Mouse (Mus musculus): ENCODE results near the gene Fbxw11. TPM values are rescaled to one million over a fixed set of nuclear protein-coding genes. Genes with fewer than 3 reads are reported as not detected.
"Not testable (repeated sequence)": the region's sequence is repeated elsewhere in the genome, so short reads cannot be mapped to it uniquely, and the experiment has no call there.

Gene Fbxw11
- polyA plus RNA-seq, 1 experiment from 2014 or later: 36.0 TPM

- Histone ChIP-seq H3K27me3 (replicated peaks) (no peaks in the 10 kb centered on the region), H3K4me2 (no peak overlapping the region), H3K9ac (no peak overlapping the region), H3K36me3 (peaks cover 46% of the 10 kb centered on the region), H3K4me1 (peaks cover 11% of the 10 kb centered on the region; the same call in 1 of the 2 replicates), H3K9me3 (replicated peaks) (no peaks in the 10 kb centered on the region), H3K27ac (no peak overlapping the region), H3K4me3 (no peak overlapping the region)
- no peak for ATAC-seq
- 48% methylated on average over 11 of the region's 11 CpGs for WGBS (ENCODE audit: insufficient replicate concordance)
Measured at GRCm38 (mm10) chr11:32615561-32615960, 27.0 kb upstream of the Fbxw11 start.

- H3K9ac ChIP-seq: no peak overlapping the region
- no peak overlapping the region for H3K27ac ChIP-seq
- no peak for ATAC-seq
- H3K4me1 ChIP-seq: peaks cover 11% of the 10 kb centered on the region; the same call in 1 of the 2 replicates
- no peak overlapping the region for H3K4me3 ChIP-seq
- H3K9me3 ChIP-seq (replicated peaks): no peaks in the 10 kb centered on the region
- H3K36me3 ChIP-seq: peaks cover 41% of the 10 kb centered on the region
- no peak overlapping the region for H3K4me2 ChIP-seq
- WGBS (ENCODE audit: insufficient replicate concordance): 73% methylated on average over 6 of the region's 6 CpGs
- H3K27me3 ChIP-seq (replicated peaks): no peaks in the 10 kb centered on the region
Measured at GRCm38 (mm10) chr11:32616091-32616490, 26.4 kb upstream of the Fbxw11 start.

DNA sequence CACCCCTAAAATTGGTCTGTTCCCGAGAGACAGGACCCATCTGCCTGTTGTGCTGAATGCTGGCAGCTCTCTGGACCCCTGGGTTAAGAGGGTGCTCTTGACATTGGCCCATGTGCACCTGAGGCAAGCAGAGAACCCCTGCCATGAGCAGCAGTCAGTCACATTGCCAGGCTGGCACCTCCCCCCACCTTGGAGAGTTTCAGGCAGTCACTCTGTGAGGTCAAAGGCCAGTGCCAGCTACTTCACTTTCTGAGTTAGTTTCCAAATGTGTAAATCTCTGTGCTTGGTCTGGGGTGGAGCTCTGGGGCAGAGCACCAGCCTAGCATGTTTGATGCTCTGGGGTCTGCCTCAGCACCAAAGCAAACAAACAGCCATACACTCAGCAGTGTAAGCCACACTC is 24.5 kb upstream of the Fbxw11 start:
- Histone ChIP-seq H3K27ac (no peak overlapping the region), H3K9ac (no peak overlapping the region), H3K4me3 (no peak overlapping the region), H3K9me3 (replicated peaks) (no peaks in the 10 kb centered on the region), H3K4me1 (peaks cover 11% of the 10 kb centered on the region; the same call in 1 of the 2 replicates), H3K4me2 (no peak overlapping the region), H3K27me3 (replicated peaks) (no peaks in the 10 kb centered on the region), H3K36me3 (peaks cover 29% of the 10 kb centered on the region)
- ATAC-seq: no peak
- 57% methylated on average over 1 of the region's 1 CpGs for WGBS (ENCODE audit: insufficient replicate concordance)

- H3K27ac ChIP-seq; H3K9me3 ChIP-seq (replicated peaks); H3K4me3 ChIP-seq; H3K9ac ChIP-seq; ATAC-seq; H3K27me3 ChIP-seq (replicated peaks); H3K4me2 ChIP-seq: not testable (repeated sequence)
- H3K36me3 ChIP-seq: peaks cover 29% of the 10 kb centered on the region
- peaks cover 11% of the 10 kb centered on the region; the same call in 1 of the 2 replicates for H3K4me1 ChIP-seq
- WGBS (ENCODE audit: insufficient replicate concordance): 66% methylated on average over 5 of the region's 5 CpGs
Measured at GRCm38 (mm10) chr11:32618641-32619040, 23.9 kb upstream of the Fbxw11 start.

GRCm38 (mm10) chr11:32619257-32619816 is 23.2 kb upstream of the Fbxw11 start:
- Histone ChIP-seq H3K4me3 (no peak overlapping the region), H3K36me3 (peaks cover 25% of the 10 kb centered on the region), H3K4me1 (peaks cover 11% of the 10 kb centered on the region; the same call in 1 of the 2 replicates), H3K4me2 (no peak overlapping the region), H3K9me3 (replicated peaks) (no peaks in the 10 kb centered on the region), H3K27me3 (replicated peaks) (no peaks in the 10 kb centered on the region), H3K9ac (no peak overlapping the region), H3K27ac (peak overlapping the region; percentile 69)
- WGBS (ENCODE audit: insufficient replicate concordance): 40% methylated on average over 8 of the region's 8 CpGs
- ATAC-seq: peak; percentile 31; the same call in 1 of the 2 replicates

- Histone ChIP-seq H3K9me3 (replicated peaks) (no peaks in the 10 kb centered on the region), H3K9ac (no peak overlapping the region), H3K36me3 (peaks cover 21% of the 10 kb centered on the region), H3K27me3 (replicated peaks) (no peaks in the 10 kb centered on the region), H3K4me2 (no peak overlapping the region), H3K27ac (no peak overlapping the region), H3K4me3 (no peak overlapping the region), H3K4me1 (peaks cover 11% of the 10 kb centered on the region; the same call in 1 of the 2 replicates)
- WGBS (ENCODE audit: insufficient replicate concordance): 66% methylated on average over 6 of the region's 6 CpGs
- ATAC-seq: no peak
Measured at GRCm38 (mm10) chr11:32619866-32620456, 22.6 kb upstream of the Fbxw11 start.

- WGBS (ENCODE audit: insufficient replicate concordance): 80% methylated on average over 12 of the region's 12 CpGs
- H3K9me3 ChIP-seq (replicated peaks): no peaks in the 10 kb centered on the region
Measured at GRCm38 (mm10) chr11:32621831-32622478, 20.6 kb upstream of the Fbxw11 start.

DNA sequence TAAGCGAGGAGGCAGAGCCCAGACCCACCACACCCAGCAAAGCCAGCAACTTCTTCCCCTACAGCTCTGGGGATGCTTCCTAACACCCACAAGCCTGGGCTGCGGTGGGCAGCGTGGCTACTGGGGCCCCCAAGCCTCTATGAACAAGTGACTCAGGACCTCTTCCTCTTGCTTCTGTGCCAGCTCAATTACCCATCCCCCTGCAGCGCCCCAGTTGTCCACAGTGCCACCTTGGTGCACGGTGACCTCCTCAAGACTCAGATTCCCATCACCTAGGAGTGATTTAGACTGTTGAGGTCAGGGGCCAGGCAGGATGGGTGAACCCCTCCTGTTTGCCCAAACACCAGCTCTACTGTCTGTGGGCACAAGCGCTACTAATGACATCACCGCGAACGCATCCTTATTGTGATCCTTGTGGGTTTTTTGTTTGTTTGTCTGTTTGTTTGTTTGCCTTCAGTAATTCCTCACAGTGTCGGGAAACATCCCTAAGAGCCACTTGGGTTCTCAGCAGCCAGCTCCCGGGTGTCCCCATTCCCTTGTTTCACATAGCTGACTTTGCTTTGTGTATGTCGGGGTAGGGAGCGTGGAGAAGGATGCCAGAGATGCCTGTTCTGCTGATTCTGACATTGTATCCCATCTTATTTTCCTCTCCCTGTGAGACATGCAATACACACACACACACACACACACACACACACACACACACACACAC is 19.9 kb upstream of the Fbxw11 start:
- H3K27me3 ChIP-seq (replicated peaks): no peaks in the 10 kb centered on the region
- WGBS (ENCODE audit: insufficient replicate concordance): 81% methylated on average over 13 of the region's 13 CpGs
- H3K36me3 ChIP-seq: peaks cover 19% of the 10 kb centered on the region
- no peak for ATAC-seq
- no peak overlapping the region for H3K4me2 ChIP-seq
- no peaks in the 10 kb centered on the region for H3K9me3 ChIP-seq (replicated peaks)
- H3K27ac ChIP-seq: no peak overlapping the region
- H3K4me1 ChIP-seq: peaks cover 11% of the 10 kb centered on the region; the same call in 1 of the 2 replicates
- no peak overlapping the region for H3K9ac ChIP-seq
- no peak overlapping the region for H3K4me3 ChIP-seq

More at GRCm38 (mm10) chr11:32621831-32622478, 20.6 kb upstream of the Fbxw11 start:
- Histone ChIP-seq H3K36me3 (peaks cover 21% of the 10 kb centered on the region), H3K9ac (no peak overlapping the region), H3K4me2 (no peak overlapping the region), H3K27me3 (replicated peaks) (no peaks in the 10 kb centered on the region), H3K27ac (no peak overlapping the region), H3K4me3 (no peak overlapping the region), H3K4me1 (peaks cover 11% of the 10 kb centered on the region; the same call in 1 of the 2 replicates)
- no peak for ATAC-seq

DNA sequence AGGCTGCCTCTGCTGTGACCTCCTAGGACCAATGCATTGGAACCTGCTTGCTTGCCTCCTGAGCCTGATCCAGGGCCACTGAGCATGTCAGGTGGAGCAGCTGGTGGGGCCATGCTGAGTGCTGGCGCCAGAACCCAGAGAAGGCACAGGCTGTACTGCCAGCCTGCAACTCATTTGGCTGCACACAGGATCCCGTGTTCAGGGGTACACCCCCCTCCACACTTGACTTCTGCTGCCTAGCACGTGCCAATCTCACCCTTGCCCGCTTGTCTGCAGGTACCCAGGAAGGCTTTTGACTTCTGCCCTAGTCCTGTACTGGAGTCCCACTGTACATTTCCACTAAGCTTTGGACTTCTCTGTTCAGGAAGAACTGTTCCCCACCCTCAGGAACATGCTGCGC is 19.3 kb upstream of the Fbxw11 start:
- Histone ChIP-seq H3K27ac (no peak overlapping the region), H3K27me3 (replicated peaks) (no peaks in the 10 kb centered on the region), H3K36me3 (peaks cover 14% of the 10 kb centered on the region), H3K9me3 (replicated peaks) (no peaks in the 10 kb centered on the region), H3K9ac (no peak overlapping the region), H3K4me3 (no peak overlapping the region), H3K4me2 (no peak overlapping the region), H3K4me1 (peaks cover 11% of the 10 kb centered on the region; the same call in 1 of the 2 replicates)
- WGBS (ENCODE audit: insufficient replicate concordance): 84% methylated on average over 5 of the region's 5 CpGs
- no peak for ATAC-seq

DNA sequence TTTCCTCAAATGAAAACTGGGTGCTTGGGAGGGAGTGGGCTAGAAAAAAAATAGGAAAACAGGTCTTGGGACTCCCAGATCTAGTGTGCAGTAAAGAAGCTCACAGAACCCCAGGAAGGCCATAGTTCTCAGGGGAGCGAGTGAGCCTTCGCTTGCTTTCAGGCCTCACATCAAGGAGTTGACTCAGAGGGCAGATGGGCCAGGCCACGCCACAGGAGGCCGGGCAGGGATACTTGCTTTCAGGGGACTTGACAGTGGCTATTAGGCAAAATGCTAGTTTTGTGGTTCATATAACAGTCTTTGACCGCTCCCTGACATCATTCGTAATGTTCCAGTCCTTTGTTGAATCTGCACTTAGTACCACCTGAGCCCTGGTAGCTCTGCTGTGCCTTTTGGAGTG is 18.6 kb upstream of the Fbxw11 start:
- Histone ChIP-seq H3K36me3 (peaks cover 11% of the 10 kb centered on the region), H3K4me2 (no peak overlapping the region), H3K9ac (no peak overlapping the region), H3K27me3 (replicated peaks) (no peaks in the 10 kb centered on the region), H3K4me3 (no peak overlapping the region), H3K9me3 (replicated peaks) (no peaks in the 10 kb centered on the region), H3K4me1 (peaks cover 9% of the 10 kb centered on the region; the same call in 1 of the 2 replicates), H3K27ac (no peak overlapping the region)
- no peak for ATAC-seq
- WGBS (ENCODE audit: insufficient replicate concordance): 86% methylated on average over 6 of the region's 6 CpGs

GRCm38 (mm10) chr11:32625677-32626076 is 16.8 kb upstream of the Fbxw11 start:
- Histone ChIP-seq H3K27me3 (replicated peaks) (no peaks in the 10 kb centered on the region), H3K27ac (no peak overlapping the region), H3K4me1 (no peaks in the 10 kb centered on the region), H3K36me3 (peaks cover 11% of the 10 kb centered on the region), H3K4me2 (no peak overlapping the region), H3K4me3 (no peak overlapping the region), H3K9ac (no peak overlapping the region), H3K9me3 (replicated peaks) (no peaks in the 10 kb centered on the region)
- WGBS (ENCODE audit: insufficient replicate concordance): 44% methylated on average over 1 of the region's 1 CpGs
- ATAC-seq: peak; percentile 66; the same call in 1 of the 2 replicates

DNA sequence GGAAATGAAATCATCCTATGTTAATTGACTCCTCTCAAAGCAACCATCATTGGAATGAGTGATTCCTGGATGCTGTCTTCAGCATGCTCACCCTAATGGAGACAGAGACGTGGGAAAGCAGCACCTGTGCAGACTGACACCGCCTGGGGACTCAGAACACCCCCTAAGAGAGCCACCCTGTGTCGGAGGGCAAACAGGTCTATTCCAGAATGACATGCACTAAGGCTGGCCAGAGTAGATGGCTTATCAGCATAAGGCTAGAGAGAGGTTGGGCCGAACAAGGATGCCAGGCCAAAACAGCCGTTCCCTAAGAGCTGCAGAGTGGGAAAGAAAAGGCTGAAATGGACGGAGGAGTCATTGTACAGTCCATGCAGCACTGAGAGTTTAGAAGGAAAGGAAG is 16.4 kb upstream of the Fbxw11 start:
- Histone ChIP-seq H3K27me3 (replicated peaks) (no peaks in the 10 kb centered on the region), H3K9ac (no peak overlapping the region), H3K4me2 (no peak overlapping the region), H3K27ac (no peak overlapping the region), H3K4me3 (no peak overlapping the region), H3K9me3 (replicated peaks) (no peaks in the 10 kb centered on the region), H3K36me3 (peaks cover 11% of the 10 kb centered on the region), H3K4me1 (no peaks in the 10 kb centered on the region)
- no peak for ATAC-seq
- 75% methylated on average over 6 of the region's 6 CpGs for WGBS (ENCODE audit: insufficient replicate concordance)
